Mouse (Mus musculus): ENCODE data around the gene Eno1.

The Eno1 gene

GRCm38 (mm10) chr4:150236521-150237481, at the start of gene Eno1:
TSS of gene Eno1 (plus strand) at chr4:150236721.
- peak; percentile 100 for DNase-seq (ENCODE audit: inconsistent ontology term)

GRCm38 (mm10) chr4:150188236-150188635, 48.3 kb upstream of the Eno1 start:
- DNase-seq (ENCODE audit: inconsistent ontology term) = no peak

- no peak for DNase-seq (ENCODE audit: inconsistent ontology term)
Measured at GRCm38 (mm10) chr4:150192199-150192598, 44.3 kb upstream of the Eno1 start.

- DNase-seq (ENCODE audit: inconsistent ontology term) = peak; percentile 20
Measured at GRCm38 (mm10) chr4:150193915-150194314, 42.6 kb upstream of the Eno1 start.

- DNase-seq (ENCODE audit: inconsistent ontology term) = no peak
Measured at GRCm38 (mm10) chr4:150198268-150198667, 38.3 kb upstream of the Eno1 start.

GRCm38 (mm10) chr4:150201232-150201631, 35.3 kb upstream of the Eno1 start, which contains the start of gene Car6:
TSS of gene Car6 (minus strand) at chr4:150201332.
- DNase-seq (ENCODE audit: inconsistent ontology term) = no peak

GRCm38 (mm10) chr4:150202702-150203101, 33.8 kb upstream of the Eno1 start:
- no peak for DNase-seq (ENCODE audit: inconsistent ontology term)

GRCm38 (mm10) chr4:150204877-150205276, 31.6 kb upstream of the Eno1 start:
- DNase-seq (ENCODE audit: inconsistent ontology term) = no peak

GRCm38 (mm10) chr4:150209751-150210150, 26.8 kb upstream of the Eno1 start:
- DNase-seq (ENCODE audit: inconsistent ontology term) = no peak

- DNase-seq (ENCODE audit: inconsistent ontology term) = no peak
Measured at GRCm38 (mm10) chr4:150210306-150210705, 26.2 kb upstream of the Eno1 start.

- DNase-seq (ENCODE audit: inconsistent ontology term) = no peak
Measured at GRCm38 (mm10) chr4:150211930-150212552, 24.5 kb upstream of the Eno1 start.

GRCm38 (mm10) chr4:150212553-150212971, 24.0 kb upstream of the Eno1 start:
- peak; percentile 39 for DNase-seq (ENCODE audit: inconsistent ontology term)

- no peak for DNase-seq (ENCODE audit: inconsistent ontology term)
Measured at GRCm38 (mm10) chr4:150213910-150214309, 22.6 kb upstream of the Eno1 start.

GRCm38 (mm10) chr4:150216423-150216822, 20.1 kb upstream of the Eno1 start:
- peak; percentile 97 for DNase-seq (ENCODE audit: inconsistent ontology term)

- DNase-seq (ENCODE audit: inconsistent ontology term) = peak; percentile 29
Measured at GRCm38 (mm10) chr4:150217042-150217554, 19.4 kb upstream of the Eno1 start.

- no peak for DNase-seq (ENCODE audit: inconsistent ontology term)
Measured at GRCm38 (mm10) chr4:150217935-150218334, 18.6 kb upstream of the Eno1 start.

GRCm38 (mm10) chr4:150219501-150220292, 16.8 kb upstream of the Eno1 start:
- peak; percentile 50 for DNase-seq (ENCODE audit: inconsistent ontology term)

GRCm38 (mm10) chr4:150220584-150220983, 15.9 kb upstream of the Eno1 start:
- no peak for DNase-seq (ENCODE audit: inconsistent ontology term)

GRCm38 (mm10) chr4:150221017-150221640, 15.4 kb upstream of the Eno1 start:
- DNase-seq (ENCODE audit: inconsistent ontology term) = no peak

- DNase-seq (ENCODE audit: inconsistent ontology term) = no peak
Measured at GRCm38 (mm10) chr4:150223830-150224229, 12.7 kb upstream of the Eno1 start.

GRCm38 (mm10) chr4:150225700-150226099, 10.8 kb upstream of the Eno1 start:
- DNase-seq (ENCODE audit: inconsistent ontology term) = peak; percentile 45
